Mouse (Mus musculus): ENCODE results near the gene Pde8a.
"Not testable (repeated sequence)": the region's sequence is repeated elsewhere in the genome, so short reads cannot be mapped to it uniquely, and the experiment has no call there.

Pde8a gene

DNA sequence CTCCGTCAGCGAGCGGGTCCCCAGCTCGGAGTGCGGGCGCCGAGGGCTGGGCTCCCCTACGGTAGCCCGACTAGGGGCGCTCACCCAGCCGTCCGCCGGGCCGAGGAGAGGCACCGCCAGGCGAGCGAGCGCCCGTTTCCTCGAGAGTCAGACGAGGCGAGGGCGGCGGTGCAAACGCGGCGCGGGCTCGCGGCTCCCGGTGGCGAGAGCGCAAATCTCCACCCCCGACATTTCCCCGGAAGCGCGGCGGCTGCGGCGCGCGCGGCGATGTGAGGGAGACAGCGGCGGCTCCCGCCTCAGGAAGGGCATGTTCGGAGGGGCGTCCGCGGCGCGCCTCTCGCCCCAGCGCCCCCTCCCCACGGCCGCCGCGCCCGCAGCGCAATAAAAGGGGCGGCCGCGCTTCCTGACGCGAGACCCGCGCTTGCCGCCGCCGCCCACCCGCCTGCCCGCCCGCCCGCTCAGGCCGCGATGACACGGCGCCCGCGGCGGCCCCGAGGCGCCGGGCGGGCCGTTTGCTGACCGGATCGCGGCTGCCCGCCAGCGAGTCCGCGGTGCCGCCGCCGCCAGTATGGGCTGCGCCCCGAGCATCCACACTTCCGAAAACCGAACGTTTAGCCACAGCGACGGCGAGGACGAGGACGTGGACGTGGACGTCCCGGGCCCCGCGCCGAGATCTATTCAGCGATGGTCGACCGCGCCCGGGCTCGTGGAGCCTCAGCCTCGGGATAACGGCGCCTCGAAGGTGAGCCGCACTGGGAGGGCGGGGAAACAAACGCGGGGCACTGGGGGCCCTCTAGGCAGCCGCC is at the start of gene Pde8a:
Pde8a (plus strand) TSS at position 250 of the 806 bp plus-strand sequence.
- DNase-seq (ENCODE audit: low read depth, low spot score): no peak

DNA sequence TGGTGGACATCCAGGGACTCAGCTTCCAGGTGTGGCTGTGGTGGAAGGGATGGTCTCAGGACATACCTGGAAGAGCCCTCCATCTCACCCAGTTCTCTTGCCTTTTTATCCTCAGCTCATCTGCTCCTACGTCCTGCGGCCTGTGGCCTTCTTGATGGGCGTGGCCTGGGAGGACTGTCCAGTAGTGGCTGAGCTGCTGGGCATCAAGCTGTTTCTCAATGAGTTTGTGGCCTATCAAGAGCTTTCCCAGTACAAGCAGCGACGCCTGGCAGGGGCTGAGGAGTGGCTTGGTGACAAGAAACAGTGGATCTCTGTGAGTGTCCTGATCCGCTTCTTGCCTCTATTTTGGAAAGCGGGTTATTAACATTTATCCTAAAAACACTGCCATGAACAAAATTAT is 49.0 kb upstream of the Pde8a start:
- no peak for DNase-seq (ENCODE audit: low read depth, low spot score)

DNA sequence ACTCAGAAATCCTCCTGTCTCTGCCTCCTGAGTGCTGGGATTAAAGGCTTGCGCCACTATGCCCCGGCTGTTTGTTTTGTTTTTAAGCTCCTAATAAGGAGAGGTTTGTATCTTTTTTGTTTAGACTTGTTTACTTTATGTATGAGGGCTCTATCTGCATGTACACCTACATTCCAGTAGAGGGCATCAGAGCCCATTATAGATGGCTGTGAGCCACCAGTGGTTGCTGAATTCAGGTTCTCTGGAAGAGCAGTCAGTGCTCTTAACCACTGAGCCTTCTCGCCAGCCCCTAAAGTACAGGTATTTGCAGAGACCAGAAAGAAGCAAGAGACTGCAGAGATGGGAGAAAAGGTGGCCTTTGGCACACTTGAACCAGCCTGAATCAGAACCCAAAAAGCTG is 46.3 kb upstream of the Pde8a start:
- DNase-seq (ENCODE audit: low read depth, low spot score): peak; percentile 59

DNA sequence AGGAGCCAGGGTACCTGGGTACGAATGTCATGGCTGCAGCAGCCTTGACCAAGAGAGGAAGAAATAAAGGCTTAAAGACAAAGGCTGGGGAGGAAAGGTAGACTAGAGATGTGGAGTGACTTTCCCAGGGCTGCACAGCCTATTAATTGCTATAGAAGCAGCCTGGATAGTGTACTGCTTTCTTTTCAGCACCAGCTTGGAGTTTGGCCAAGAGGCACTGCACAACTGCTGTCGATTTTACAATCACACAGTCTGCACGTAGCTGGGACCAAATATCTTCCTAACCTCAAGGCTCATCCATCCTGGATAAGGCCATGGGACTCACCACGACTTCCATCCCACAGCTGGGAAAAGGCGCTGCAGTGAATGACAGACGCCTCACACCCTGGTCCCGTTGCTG is 44.0 kb upstream of the Pde8a start:
- DNase-seq (ENCODE audit: low read depth, low spot score): no peak

DNA sequence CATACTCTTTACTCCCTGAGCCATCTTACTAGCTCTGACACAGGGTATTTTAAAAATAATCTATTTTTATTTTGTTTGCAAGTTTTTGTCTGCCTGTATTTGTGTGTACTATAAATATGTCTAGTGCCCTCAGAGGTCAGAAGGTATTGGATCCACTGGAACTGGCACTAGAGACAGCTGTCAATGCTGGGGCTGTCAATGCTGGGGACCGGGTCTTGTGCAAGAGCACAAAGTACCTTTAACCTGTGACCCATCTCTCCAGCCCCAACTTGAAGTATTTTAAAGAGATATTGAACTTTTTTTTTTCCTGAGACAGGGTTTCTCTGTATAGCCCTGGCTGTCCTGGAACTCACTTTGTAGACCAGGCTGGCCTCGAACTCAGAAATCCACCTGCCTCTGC is 39.5 kb upstream of the Pde8a start:
- no peak for DNase-seq (ENCODE audit: low read depth, low spot score)

DNA sequence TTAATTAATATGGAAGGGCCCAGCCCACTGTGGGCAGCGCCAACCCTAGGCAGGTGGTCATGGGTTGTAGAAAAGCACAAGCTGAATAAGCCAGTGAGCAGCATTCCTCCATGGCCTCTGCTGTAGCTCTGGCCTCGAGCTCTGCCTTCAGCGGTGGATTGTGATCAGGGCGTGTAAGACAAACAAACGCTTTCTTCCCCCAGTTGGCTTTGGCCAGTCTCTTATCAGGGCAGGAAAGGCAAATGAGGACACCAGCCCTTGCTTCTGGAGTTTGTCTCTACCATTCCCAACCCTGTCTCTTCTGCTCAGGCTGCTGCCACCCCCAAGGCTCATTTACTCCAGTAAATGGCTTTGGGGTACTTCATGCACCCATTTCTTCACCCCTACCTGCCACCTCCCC is 38.7 kb upstream of the Pde8a start:
- no peak for DNase-seq (ENCODE audit: low read depth, low spot score)

DNA sequence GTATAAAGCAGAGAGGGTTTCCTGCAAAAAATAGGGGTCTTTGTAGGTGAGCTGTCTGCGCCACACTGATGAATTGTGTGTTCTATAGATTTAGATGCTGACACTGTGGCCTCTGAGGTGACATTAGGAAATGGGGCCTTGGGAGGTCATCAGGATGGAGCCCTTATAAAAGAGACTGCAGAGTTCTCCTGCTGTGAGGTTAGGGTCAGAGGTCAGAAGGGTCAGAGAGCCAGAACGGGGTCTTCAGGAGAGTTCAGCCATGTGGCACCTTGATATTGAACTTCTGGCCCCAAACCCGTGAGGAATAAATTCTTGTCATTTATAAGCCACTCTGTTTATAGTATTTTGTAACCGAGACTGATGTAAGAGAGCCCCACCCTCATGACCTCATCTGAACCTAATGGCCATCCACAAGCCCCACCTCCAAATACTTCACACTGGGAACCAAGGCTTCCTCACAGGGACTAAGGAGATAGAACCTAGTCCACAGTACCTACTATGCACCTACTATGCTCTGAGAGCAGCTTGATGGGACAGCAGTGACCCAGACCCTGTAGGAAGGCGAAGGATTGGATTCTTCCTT is 37.1 kb upstream of the Pde8a start:
- no peak for DNase-seq (ENCODE audit: low read depth, low spot score)

DNA sequence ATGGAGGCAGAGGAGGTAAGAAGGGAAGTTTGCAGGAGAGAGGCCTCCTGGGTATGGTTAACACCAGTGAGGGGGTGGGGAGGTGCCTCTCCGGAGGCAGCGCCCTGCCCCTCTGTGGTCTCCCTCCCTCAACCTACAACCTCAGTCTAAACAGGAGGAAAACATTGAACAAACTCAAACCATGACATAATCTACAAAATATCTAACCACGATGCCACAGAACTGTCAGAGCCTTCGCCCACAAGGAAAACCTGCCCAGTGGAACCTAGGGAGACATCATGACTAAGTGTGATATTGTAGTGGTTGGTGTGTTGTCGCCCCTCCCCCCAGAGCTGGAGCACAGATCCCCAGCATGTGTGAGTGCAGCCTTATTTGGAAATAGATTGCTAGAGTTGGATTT is 33.9 kb upstream of the Pde8a start:
- no peak for DNase-seq (ENCODE audit: low read depth, low spot score)

DNA sequence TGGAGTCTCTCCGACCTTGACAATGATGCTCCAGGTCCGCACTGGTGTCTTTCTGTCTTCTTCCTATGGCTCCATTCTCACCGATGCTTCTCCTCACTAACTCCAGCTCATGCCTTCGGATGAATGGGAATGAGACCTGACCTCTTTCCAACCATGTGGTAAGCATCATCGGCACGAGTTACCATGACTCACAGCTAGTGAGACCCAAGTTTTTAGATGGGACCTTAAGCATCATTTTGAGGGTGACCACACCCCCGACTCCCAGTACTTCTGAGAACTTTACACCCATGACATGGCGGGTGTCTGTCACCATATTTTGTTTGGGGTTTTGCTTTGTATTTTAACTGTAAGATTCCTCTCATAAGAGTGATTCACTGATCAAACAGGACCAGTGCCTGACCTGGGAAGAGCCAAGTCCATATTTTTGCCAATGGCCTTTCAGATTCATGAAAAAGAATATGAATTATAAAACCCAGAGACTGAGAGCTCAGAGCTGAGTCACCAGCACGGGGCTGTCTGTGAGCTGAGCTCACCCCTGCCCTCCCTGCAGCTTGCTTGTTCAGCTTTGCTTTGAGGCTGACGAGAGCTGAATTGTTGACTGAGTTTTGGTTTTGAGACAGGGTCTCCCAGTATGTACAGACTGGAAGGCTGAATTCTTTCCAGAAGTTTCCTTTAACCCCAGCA is 30.8 kb upstream of the Pde8a start:
- peak; percentile 70 for DNase-seq (ENCODE audit: low read depth, low spot score)

DNA sequence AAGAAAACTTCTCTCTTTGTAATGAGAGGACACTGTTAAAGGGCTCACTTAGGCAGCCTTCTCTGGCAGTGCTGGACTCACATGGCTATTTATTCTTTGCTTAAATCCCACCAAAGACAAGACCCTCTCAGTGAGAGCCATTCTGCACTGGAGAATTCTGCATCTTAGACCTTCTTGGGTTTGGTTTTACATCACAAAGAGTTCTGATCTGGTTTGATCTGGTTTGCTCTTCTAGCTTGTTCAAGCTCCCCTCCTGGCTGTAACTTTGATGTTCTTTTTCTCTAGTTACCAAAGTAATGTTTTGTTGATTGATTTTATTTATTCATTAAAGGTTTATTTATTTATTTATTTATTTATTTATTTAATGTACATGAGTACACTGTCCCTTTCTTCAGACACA is 30.2 kb upstream of the Pde8a start:
- no peak for DNase-seq (ENCODE audit: low read depth, low spot score)

DNA sequence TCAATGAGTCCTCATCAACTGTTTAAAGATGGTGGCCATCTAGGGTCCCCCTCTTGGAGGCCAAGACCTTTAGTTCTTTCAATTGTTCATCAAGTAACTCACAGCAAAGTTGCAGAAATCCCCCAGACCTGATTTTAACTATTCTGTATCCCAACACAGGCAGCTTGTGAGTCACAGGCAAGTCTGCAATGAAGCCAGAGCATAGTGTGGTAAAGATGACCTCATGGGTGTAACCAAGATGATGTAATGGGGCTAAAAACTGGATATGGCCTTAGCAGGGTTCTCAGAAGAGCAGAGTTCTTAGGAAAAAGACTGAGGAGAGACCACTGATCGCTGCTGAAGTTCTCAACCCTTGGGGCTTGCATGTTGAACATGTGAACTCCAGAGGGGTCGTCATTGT is 29.3 kb upstream of the Pde8a start:
- peak; percentile 41 for DNase-seq (ENCODE audit: low read depth, low spot score)

DNA sequence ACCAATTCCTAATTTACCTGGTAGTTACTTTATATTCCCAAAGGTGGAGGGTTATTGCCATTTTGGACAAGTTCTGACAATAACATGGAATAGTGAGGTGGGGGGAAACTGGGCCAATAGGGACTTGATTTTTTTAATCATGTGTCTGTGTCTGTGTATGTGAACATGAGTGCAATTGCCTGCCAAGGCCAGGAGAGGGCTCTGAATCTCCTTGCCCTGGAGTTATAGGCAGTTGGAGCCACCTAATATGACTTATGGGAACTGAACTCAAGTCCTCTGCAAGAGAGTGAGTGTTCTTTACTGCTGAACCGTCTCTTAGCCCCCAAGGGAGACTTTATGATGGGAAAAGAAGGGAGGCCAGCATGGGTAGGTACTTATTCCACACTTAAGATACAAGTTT is 28.7 kb upstream of the Pde8a start:
- no peak for DNase-seq (ENCODE audit: low read depth, low spot score)

DNA sequence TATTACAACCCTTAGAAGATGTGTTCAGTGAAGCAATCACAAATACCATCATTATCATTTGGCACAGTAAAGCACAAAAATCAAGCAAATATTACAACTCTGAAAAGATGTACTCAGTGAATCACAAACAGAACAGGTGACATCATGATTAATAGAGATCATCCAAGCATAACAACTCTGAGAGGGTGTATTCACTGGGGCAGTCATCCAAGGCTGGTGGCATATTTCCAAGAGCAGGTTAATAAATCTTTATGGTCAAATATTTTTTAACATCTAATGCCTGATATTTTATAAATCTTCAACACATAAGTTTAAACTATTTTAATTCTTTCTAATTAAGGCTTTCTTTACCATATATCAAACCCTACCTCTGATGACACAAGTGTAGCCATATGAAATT is 27.4 kb upstream of the Pde8a start:
- not testable (repeated sequence) for DNase-seq (ENCODE audit: low read depth, low spot score)

DNA sequence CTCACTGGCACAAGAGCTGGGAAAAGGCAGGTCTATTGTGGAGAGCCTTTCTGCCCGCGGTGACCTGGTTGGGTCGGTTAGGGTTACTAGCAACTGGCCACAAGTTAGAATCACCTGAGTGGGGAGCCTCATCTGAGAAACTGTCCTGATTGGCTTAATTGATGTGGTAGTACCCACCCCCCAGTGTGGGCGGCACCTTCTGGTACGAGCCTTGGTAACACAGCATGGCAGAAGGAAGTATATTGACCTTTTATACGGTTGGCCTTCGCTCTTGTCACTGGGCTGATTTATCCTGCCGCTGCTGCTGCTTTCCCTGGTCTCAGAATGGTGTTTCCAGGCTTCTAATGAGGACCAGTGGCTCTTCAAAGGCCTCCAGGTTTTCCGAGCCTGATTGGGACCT is 24.2 kb upstream of the Pde8a start:
- DNase-seq (ENCODE audit: low read depth, low spot score): no peak

DNA sequence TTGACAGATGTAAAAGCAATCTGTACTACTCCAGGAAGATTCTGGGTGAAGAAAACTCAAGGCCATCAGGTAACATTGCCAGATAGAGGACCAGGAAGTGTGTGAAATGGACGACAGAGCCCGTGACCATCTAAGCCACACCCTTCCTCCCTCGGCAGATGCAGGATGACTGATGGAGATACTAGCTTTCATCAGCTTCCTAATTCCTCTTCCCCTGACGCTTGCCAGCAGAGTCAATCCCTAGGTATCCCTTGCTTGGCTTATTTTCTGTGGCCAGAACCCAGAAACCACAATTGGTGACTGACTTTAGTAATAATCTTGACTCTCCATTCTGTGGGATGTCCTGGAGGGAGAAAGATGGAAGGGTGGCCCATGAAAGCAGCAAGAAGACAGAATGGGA is 17.9 kb upstream of the Pde8a start:
- DNase-seq (ENCODE audit: low read depth, low spot score): no peak

DNA sequence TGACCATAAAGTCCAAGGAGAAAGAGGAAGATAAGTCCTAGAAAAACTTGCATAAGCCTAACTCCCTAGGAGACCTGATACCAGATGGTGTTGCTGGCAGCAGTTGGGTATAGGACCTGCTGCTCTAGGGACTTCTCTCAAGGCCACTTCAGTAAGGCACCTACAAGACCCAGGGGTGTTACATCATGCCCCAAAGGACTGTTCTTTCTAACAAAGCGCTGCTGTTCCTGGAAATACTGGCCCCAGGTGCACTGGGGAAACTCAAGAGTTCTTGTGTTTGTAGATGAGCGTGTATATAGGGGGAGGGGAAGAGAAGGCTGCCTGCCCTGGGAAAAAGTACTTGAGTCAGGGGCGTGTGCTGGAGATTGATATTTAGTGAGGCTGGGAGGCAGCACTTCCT is 16.6 kb upstream of the Pde8a start:
- DNase-seq (ENCODE audit: low read depth, low spot score): no peak

DNA sequence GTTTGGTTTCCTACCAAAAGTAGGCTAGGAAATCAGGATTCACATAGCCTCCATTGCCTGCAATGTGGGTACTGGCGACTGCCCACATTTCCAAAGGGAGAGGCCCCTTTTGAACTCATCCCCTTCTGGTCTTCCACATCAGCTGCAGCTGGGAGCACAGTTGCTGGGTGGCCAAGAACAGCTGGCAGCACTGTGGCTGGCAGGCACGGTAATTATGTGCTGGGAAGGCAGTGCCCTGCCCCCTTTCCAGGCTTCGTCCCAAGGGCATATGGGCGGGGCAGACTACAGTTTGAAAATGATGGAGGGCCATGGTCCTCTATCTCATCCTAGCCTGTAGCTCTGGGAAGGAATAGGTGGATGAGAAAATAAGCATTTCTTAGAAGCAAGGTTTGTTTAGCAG is 14.9 kb upstream of the Pde8a start:
- no peak for DNase-seq (ENCODE audit: low read depth, low spot score)

DNA sequence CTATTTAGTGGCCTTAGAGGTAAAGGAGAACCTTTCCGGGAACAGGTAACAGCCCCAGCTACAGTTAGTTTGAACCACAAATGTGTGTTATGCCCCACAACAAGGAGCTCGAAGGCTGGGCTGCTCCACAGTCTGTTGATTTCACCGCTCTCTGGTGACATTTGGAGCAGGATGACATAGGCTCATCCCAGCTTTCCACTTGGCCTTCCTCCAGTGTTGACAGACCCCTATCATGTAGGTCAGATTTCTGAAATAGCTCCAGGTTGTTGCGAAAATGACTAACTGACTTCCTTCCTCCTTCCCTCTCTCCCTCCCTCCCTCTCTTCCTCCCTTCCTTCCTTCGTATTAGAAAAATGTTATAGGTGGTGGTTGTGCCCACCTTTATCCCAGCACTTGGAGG is 14.3 kb upstream of the Pde8a start:
- peak; percentile 31 for DNase-seq (ENCODE audit: low read depth, low spot score)

DNA sequence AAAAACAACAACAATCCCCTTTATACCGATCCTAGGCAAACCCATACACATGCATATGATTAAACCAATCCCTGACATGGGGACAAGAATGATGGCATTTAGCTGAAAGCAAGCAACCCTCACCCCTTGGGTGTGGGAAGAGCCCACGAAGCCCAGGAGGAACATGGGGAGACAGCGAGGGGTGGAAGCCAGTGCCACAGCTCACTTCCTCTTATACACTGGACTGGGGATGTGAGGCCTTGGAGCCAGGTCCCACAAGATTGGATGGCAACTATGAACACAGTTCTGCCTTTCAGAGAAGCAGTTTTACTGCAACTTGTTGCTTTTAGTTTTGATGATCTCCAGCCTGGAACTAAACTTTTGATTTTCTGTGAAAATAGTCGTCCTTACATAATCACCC is 13.6 kb upstream of the Pde8a start:
- DNase-seq (ENCODE audit: low read depth, low spot score): no peak

DNA sequence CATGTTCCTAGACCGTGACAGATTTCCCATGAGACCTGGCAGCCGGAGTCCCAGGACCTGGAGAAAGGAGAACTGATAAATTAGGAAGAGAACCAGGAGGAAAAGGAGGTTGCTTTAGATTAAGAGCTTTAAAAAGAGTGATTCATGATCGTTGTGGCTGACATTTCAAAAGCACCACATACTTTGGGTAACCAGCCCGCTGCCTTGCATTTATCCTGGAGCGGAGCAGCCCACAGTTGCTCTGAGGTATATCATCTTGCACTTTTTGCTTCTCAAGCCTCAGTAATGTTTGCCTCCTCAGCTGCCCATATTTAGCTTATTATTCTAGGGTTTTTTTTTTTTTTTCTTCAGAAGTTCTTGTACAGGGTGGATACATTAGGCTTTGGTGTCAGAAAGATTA is 11.0 kb upstream of the Pde8a start:
- DNase-seq (ENCODE audit: low read depth, low spot score): no peak

DNA sequence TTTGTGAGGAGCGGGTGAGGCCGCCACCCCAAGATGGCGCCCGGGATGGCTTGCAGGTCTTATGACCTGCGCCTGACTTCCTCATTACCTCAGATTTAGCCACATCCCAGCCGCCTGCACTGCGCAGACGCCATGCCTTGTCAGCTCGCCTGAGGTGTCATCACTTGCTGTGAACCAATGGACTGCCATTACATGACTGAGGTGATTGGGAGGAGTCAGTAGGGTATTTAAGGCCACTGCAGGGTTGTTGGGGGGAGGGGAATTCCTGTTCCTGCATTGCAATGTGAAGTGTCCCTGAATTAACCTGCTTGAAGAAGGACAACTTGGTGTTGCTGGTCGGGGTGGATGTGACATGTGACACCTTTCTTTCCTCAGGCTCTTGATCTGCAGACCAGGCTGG is 9.8 kb upstream of the Pde8a start:
- not testable (repeated sequence) for DNase-seq (ENCODE audit: low read depth, low spot score)

DNA sequence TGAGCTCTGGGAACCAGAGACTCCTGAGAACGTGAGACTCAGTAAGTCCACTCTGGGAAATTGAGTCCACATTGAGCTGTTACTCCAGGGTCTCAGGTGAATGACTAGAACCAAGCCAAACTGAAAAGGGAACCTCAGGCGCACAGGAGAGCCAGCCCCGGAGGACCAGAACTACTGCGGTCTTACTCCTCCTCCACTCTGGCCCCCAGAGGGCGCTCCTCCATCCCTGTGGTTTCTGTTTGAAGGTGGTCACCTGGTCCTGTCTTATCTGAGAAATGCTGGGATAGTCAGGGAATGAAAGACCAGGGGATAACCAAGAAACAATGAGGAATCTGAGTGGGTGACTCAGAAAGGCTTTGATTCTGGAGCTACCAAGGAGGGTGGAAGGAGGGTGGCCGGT is 4.5 kb upstream of the Pde8a start:
- peak; percentile 29 for DNase-seq (ENCODE audit: low read depth, low spot score)

Measured in skeletal muscle tissue, adult 2 months (tissue).